ENCODE assay signal across 26 mouse cellular contexts in the genomic region with DNA sequence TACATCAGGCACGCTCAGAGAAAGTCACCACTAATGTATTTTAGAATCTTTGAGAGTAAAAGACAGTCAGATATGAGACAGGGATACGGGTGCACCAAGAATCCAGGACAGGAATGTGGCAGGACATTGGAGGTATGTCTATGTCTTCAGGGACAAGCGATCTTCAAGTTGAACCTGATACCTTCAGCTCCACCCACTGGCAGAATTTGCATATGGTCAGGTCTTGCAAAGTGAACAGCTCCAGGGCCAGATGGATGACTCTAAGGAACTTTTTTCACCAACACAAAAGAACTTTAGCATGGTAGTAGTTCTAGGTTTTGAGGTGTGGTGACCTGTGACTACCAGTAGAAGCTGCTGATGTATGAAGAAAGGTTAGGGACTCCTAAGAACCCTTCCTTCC.
A peak's percentile ranks its signal among the peaks of the same experiment; 100 is the strongest.
DNase-seq lines count a peak whose midpoint lies in the region; ATAC-seq lines count a peak whose summit lies in the region.
"Had no signal": no experiment of that assay in that cellular context is flagged by ENCODE, and none has a peak within 500 bp of the region (broad histone marks: within the 10 kb centered on the region; RNA-seq: fewer than 3 reads in every experiment).

No protein-coding gene starts in this region.

- no peaks in the 10 kb centered on the region for H3K9me3 ChIP-seq in heart, embryonic 11.5 days (replicated peaks; ENCODE audit: control insufficient read depth, low read length)
- H3K9me3 ChIP-seq in limb, embryonic 10.5 days (replicated peaks), result no peaks in the 10 kb centered on the region
- H3K9me3 ChIP-seq: embryonic facial prominence, embryonic 12.5 days; embryonic facial prominence, embryonic 15.5 days; forebrain, embryonic 10.5 days; forebrain, embryonic 12.5 days; G1E had no signal

- H3K27ac ChIP-seq in heart, embryonic 11.5 days (ENCODE audit: low read depth, low read length), result no peak overlapping the region
- no peak overlapping the region for H3K27ac ChIP-seq in limb, embryonic 10.5 days
- H3K27ac ChIP-seq: embryonic facial prominence, embryonic 12.5 days; embryonic facial prominence, embryonic 15.5 days; forebrain, embryonic 10.5 days; forebrain, embryonic 12.5 days had no signal

- no peak overlapping the region for H3K9ac ChIP-seq in heart, embryonic 11.5 days (ENCODE audit: low read depth, low read length)
- H3K9ac ChIP-seq: embryonic facial prominence, embryonic 12.5 days; embryonic facial prominence, embryonic 15.5 days; forebrain, embryonic 12.5 days had no signal

- ATAC-seq in heart, embryonic 11.5 days (replicated peaks; ENCODE audit: insufficient number of reproducible peaks, low FRiP score, low TSS enrichment), result no peak
- ATAC-seq: activated CD4-positive, CD25-positive, alpha-beta regulatory T cell, adult 4 months; forebrain, embryonic 14.5 days; forebrain, embryonic 16.5 days; Patski had no signal

- WGBS in heart, embryonic 11.5 days (ENCODE audit: insufficient replicate concordance), result 77% methylated on average over 3 of the region's 3 CpGs
- WGBS in limb, embryonic 10.5 days, result 82% methylated on average over 3 of the region's 3 CpGs

- no peak overlapping the region for H3K4me2 ChIP-seq in heart, embryonic 11.5 days
- H3K4me2 ChIP-seq: embryonic facial prominence, embryonic 12.5 days; embryonic facial prominence, embryonic 15.5 days; forebrain, embryonic 12.5 days had no signal

- H3K27me3 ChIP-seq in heart, embryonic 11.5 days (ENCODE audit: control insufficient read depth, insufficient read depth, low read length), result no peaks in the 10 kb centered on the region
- H3K27me3 ChIP-seq in limb, embryonic 10.5 days (ENCODE audit: low read depth, poor library complexity, severe bottlenecking), result no peaks in the 10 kb centered on the region
- H3K27me3 ChIP-seq: embryonic facial prominence, embryonic 12.5 days; embryonic facial prominence, embryonic 15.5 days; forebrain, embryonic 12.5 days; Patski had no signal

- H3K4me1 ChIP-seq in heart, embryonic 11.5 days (ENCODE audit: control insufficient read depth, insufficient read depth, low read length), result no peaks in the 10 kb centered on the region
- H3K4me1 ChIP-seq in limb, embryonic 10.5 days, result no peaks in the 10 kb centered on the region
- H3K4me1 ChIP-seq: embryonic facial prominence, embryonic 12.5 days; embryonic facial prominence, embryonic 15.5 days; forebrain, embryonic 10.5 days; forebrain, embryonic 12.5 days had no signal

- peaks cover 10% of the 10 kb centered on the region for H3K36me3 ChIP-seq in heart, embryonic 11.5 days (ENCODE audit: control insufficient read depth, insufficient read depth, low read length)
- H3K36me3 ChIP-seq in limb, embryonic 10.5 days, result peaks cover 65% of the 10 kb centered on the region

- no peak overlapping the region for H3K4me3 ChIP-seq in heart, embryonic 11.5 days (ENCODE audit: low read depth, low read length)
- H3K4me3 ChIP-seq in limb, embryonic 10.5 days, result no peak overlapping the region
- H3K4me3 ChIP-seq: embryonic facial prominence, embryonic 12.5 days; embryonic facial prominence, embryonic 15.5 days; erythroblast, embryonic 14.5 days; forebrain, embryonic 10.5 days; forebrain, embryonic 12.5 days had no signal

- peak; percentile 39 for DNase-seq in heart, adult 11 months
- DNase-seq in ES-CJ7 (ENCODE audit: low read depth, low spot score) (peak; percentile 26), R1 (ENCODE audit: low read depth, low spot score) (peak; percentile 51)
- DNase-seq in limb, embryonic 10.5 days (ENCODE audit: low spot score), result no peak
- no peak for DNase-seq in embryo, embryonic 10.5 days (ENCODE audit: low spot score)
- no peak for DNase-seq in yolk sac, embryonic 10.5 days (ENCODE audit: low spot score)
- DNase-seq: adrenal gland, adult 8-10 months; adrenal gland, postnatal 14 days; adrenal gland, postnatal 36 days; cerebellum, adult 11-12 months; cerebellum, adult 2 months; cerebellum, adult 9-10 months; cerebellum, postnatal 10 days; cerebellum, postnatal 25 days; embryo, embryonic 11 days had no signal

Comparison
In these comparisons a context has a peak if more than half of its experiments do, and no peak if none do; other contexts are left out.
1. DNase-seq: peak in heart, adult 11 months (single experiment), ES-CJ7 (single experiment) and R1 (single experiment); none in limb, embryonic 10.5 days (single experiment), embryo, embryonic 10.5 days (single experiment) and yolk sac, embryonic 10.5 days (single experiment).